Mouse (Mus musculus): ENCODE data around the gene Efnb2. TPM values are rescaled to one million over a fixed set of nuclear protein-coding genes. Genes with fewer than 3 reads are reported as not detected.

The Efnb2 gene
- polyA plus RNA-seq, 1 experiment from 2014 or later = 27.3 TPM

DNA sequence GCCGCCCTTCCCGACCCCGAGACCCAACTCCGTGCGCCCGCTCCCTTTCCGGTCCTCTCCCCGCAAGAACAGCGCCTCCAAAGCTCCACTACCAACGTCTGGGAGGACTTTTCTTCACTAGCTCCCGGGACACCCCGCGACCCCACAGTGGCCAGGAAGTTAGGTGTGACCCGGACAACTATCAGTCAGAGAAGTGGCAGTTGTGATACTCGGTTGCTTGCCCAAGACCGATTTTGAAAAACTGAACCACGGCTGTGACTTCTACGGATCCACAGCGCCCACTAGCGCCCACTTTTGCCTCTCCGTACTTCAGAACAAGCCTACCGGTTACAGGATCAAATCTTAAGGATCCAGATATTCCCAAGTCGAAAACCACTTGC, 707 bp upstream of the Efnb2 start:
- Histone ChIP-seq H3K27me3 (ENCODE audit: low read depth, poor library complexity, severe bottlenecking) (no peaks in the 10 kb centered on the region), H3K4me1 (peaks cover 38% of the 10 kb centered on the region), H3K4me3 (peak overlapping the region; percentile 95), H3K36me3 (peaks cover 29% of the 10 kb centered on the region), H3K27ac (peak overlapping the region; percentile 97), H3K9me3 (replicated peaks) (no peaks in the 10 kb centered on the region)
- under 1% methylated on average over 23 of the region's 23 CpGs for WGBS
- peak; percentile 93 for DNase-seq (ENCODE audit: low spot score)

DNA sequence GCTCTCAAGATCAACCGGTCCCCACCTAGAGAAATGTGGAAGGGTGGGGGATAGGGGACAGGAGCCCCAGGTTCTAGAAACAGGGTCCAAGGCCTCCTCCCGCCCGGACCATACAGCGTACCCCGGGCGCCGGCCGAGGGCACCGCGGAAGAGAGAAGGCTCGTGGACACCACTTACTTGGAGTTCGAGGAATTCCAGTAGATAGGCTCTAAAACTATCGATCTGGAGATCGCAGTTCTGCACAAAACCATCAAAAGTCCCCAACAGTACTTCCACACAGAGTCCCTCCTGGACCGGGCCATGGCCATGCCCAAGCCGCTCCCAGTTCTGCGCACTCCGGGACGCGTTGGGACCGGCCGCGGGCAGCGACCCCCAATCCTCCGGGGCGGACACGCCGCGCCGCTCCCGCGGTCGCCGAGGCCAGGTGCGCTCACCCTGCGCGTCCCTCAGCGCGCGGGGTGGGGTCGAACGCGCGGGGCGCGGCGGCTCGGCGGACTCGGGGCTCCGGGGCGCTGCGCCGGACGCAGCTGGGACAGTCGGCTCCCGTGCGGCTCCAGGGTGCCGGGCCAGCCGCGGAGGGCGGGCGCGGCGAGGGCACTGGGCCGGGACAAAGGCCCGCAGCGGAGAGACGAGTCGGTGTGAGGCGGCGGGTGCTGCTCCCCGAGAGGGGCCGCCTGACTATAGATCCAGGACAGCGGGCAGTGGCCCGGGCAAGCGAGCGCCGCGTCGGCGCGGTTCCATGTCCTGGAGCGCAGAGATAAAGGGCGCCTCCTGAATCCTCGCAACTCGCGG, 539 bp downstream of the Efnb2 start:
- Histone ChIP-seq H3K27me3 (ENCODE audit: low read depth, poor library complexity, severe bottlenecking) (no peaks in the 10 kb centered on the region), H3K27ac (peak overlapping the region; percentile 97), H3K4me3 (peak overlapping the region; percentile 95), H3K9me3 (replicated peaks) (no peaks in the 10 kb centered on the region), H3K36me3 (peaks cover 16% of the 10 kb centered on the region), H3K4me1 (peaks cover 51% of the 10 kb centered on the region)
- DNase-seq (ENCODE audit: low spot score) = no peak
- WGBS = under 1% methylated on average over 88 of the region's 88 CpGs

DNA sequence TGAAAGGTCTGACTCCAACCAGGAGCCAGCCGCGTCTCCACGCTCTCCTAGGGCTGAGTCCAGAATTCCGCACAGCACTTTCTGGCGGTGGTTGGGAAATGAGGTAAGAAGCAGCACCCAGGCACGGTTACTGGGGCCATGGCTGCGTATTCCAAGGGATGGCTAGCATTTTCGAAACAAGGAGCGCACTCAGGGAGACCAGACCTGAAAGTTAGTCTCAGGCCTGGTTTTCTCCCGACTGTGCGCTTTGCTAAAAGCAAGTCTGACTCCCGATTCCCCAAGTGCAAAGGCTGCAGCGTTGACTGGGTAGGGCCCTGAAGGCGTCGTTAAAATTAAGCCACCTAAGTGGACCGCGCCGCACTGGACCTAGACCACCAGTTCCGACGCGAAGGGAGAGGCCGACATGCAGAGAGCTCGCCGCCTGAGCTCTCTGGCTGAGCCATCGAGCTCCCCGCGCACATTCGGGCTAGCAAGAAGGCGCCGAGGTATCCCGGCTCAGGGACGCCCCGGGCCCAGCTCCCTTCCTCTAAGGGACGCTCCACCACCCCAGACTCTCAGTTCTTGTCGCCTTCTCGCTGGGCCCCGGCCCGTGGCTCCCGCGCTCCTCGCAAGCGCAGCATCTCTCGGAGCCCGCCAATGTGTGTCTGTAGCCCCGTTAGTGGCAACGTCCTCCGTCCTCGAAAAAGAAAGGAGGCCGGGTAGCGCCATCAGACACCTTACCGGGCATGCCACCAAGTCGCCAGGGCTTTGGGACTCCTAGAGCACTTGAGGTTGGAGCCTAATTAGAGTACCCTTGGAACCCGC, 1.3 kb downstream of the Efnb2 start:
- Histone ChIP-seq H3K4me1 (peaks cover 58% of the 10 kb centered on the region), H3K36me3 (peaks cover 11% of the 10 kb centered on the region), H3K27me3 (ENCODE audit: low read depth, poor library complexity, severe bottlenecking) (no peaks in the 10 kb centered on the region), H3K27ac (peak overlapping the region; percentile 97), H3K4me3 (peak overlapping the region; percentile 95), H3K9me3 (replicated peaks) (no peaks in the 10 kb centered on the region)
- WGBS = under 1% methylated on average over 53 of the region's 53 CpGs
- peak; percentile 74 for DNase-seq (ENCODE audit: low spot score)

DNA sequence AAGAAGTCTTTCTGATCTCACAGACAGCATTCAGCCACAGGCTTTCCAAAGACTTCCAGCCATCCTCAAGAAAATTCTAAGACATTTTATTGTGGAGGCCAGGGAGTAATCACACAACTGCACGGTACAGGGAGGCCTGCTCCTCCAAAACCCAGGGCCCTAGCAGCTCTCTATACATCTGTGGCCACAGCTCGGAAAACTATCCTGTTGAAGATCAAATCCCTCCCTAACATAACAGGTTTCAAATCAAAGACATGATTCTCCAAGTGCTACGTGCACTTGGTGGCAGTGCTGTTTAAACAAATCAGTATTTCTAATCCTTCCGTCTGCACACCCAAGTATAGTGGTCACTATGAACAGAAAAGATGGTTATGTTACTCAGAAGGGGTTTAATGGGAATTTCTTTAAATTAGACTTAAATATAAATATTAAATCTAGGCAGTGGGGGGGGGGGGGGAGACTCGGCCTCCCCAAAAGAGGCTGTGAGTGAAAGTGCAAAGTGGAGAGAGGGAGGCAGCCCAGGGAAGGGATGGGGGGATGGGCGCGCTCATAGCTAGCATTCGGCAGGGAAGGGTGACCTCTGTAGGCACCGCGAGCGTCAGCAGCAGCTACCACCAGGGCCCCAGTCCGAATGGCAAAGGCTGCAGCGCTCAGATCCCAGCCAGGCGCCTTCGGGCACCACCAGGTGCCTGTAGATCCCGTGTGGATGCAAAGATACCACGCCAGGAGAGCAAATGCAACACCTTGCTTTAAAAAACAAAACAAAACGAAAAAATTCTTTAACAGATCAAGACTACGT, 2.4 kb downstream of the Efnb2 start:
- H3K4me1 ChIP-seq = peaks cover 69% of the 10 kb centered on the region
- peak overlapping the region; percentile 95 for H3K4me3 ChIP-seq
- peak overlapping the region; percentile 97 for H3K27ac ChIP-seq
- no peaks in the 10 kb centered on the region for H3K27me3 ChIP-seq (ENCODE audit: low read depth, poor library complexity, severe bottlenecking)
- WGBS = 5% methylated on average over 19 of the region's 19 CpGs
- DNase-seq (ENCODE audit: low spot score) = peak; percentile 90
- H3K36me3 ChIP-seq = 0 out of 2 replicates have a peak, but pooled peaks cover 2% of the 10 kb centered on the region
- no peaks in the 10 kb centered on the region for H3K9me3 ChIP-seq (replicated peaks)

DNA sequence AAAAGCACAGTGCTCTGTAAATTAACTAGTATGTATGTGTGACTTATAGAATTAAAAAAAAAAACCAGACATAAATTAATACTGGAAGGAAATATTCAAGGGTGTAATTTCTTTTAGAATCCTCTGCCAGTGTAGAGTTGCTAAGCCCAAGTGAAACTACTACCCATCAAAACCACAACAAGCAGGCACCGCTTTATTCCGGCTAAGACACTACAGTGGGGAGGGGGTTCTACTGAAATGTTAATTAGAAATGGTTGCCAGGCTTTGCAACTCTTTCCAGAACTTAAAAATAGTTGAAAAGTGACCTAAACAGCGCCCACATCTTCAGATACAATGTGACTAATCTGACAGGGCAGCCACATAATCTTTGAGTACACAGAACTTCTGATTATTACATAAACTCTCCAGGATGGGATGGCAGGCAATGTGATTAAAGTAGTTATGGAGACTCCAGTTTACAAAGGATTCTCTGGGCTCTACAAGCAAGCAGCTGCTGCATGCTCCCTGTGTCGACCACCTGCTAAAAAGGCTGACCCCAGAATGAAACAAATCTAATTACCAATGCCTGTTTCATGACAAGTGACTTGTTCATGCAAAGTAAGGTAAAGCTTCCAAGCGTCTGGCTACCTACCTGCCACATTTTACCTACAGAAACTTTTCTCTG, 3.2 kb downstream of the Efnb2 start:
- Histone ChIP-seq H3K27ac (peak overlapping the region; percentile 97), H3K27me3 (ENCODE audit: low read depth, poor library complexity, severe bottlenecking) (no peaks in the 10 kb centered on the region), H3K4me1 (peaks cover 72% of the 10 kb centered on the region), H3K4me3 (peak overlapping the region; percentile 95), H3K36me3 (no peaks in the 10 kb centered on the region), H3K9me3 (replicated peaks) (no peaks in the 10 kb centered on the region)
- WGBS = 37% methylated on average over 5 of the region's 5 CpGs
- DNase-seq (ENCODE audit: low spot score) = no peak

DNA sequence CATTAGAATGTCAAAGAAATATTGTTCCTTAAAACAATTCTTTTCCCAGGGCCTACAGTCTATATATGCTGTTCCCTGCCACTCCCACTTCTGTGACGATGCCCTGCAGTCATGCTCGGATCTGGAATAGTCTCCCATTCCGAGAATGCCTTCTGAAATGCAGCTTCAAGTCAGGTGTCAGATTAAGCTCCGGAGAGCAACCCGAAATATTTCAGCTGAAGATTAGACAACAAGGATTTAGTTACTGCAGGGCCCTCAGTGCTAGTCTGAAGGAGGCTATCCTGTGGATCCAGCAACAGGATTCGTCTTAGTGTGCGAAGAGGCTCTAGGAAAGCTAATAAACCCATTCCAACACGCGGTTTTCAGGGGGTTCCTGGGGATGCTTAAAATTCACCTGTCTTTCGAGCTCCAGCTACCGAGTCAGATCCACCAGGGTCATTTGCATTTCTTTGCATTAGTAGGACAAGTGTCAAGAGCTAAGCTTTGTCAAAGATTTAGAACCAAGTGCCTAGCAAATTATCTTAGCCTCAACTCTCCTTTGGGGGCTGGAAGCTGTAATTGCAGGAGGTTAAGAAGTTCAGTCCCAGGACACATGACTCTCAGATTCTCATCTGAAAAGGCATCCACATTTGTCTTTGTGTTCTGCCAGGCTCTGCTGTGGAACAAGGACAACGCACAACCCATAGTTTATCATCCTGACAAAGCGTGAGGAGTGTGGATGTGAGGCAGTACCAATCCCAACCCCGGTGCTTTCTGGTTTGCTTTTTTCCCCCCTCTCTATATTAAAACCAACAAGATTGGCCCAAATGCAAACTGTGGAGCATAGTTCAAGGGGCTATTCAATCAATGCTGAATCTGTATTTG, 4.2 kb downstream of the Efnb2 start:
- H3K4me3 ChIP-seq = peak overlapping the region; percentile 95

DNA sequence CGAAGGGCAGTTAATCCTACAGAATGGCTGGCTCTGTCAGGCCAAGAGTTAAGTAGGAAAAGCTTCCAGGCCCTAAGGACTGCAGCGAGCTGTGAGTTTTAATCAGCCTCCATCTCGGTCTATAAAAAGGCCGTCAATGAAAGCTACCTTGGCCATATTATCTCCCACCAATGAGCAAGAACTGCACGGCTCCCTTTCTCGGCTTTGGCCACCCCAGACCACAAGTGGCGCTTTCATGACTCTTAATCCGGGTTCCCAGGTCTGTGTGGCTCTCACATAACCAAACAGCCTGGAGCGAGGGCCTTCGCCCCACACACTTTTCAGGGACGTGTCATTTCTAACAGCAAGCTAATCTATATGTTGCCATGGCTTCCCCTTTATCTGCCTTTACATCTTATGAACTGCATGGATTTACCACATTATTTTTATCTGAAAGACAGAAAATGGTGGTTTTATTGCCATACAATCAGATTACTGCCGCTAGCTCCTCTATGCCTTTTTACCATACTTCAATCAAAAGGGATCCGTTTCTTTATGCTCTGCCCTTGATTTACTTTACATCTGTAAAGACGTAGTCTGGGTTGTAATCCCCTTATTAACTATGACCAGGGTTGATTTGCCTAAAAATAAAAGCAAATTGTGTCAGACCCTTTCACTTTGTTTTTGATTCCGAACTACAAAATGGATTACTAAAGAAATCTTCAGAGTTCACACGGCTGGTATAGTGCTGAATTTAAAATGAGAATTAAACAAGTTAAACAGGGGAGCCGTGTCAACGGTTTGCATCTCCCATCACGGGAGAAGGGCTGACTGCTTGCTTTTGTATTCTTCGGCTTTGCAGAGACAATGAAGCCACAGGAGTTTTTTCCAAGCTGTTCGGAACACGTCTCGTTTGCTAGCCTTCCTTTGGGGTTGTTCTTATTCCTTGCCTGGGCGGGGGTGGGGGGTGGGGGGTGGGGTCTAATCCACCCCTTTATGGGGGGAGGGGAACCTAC, 5.4 kb downstream of the Efnb2 start:
- DNase-seq (ENCODE audit: low spot score) = no peak
- Histone ChIP-seq H3K4me3 (peak overlapping the region; percentile 95), H3K27me3 (ENCODE audit: low read depth, poor library complexity, severe bottlenecking) (no peaks in the 10 kb centered on the region), H3K4me1 (peaks cover 85% of the 10 kb centered on the region), H3K9me3 (replicated peaks) (no peaks in the 10 kb centered on the region), H3K36me3 (peaks cover 4% of the 10 kb centered on the region), H3K27ac (no peak overlapping the region)
- 24% methylated on average over 24 of the region's 24 CpGs for WGBS

More for the DNA sequence above, 4.2 kb downstream of the Efnb2 start:
- Histone ChIP-seq H3K4me1 (peaks cover 77% of the 10 kb centered on the region), H3K9me3 (replicated peaks) (no peaks in the 10 kb centered on the region), H3K27me3 (ENCODE audit: low read depth, poor library complexity, severe bottlenecking) (no peaks in the 10 kb centered on the region), H3K36me3 (peaks cover 4% of the 10 kb centered on the region), H3K27ac (0 out of 2 replicates have a peak overlapping the region, but pooled peaks have one; percentile 14)
- WGBS = 11% methylated on average over 14 of the region's 14 CpGs
- no peak for DNase-seq (ENCODE audit: low spot score)

DNA sequence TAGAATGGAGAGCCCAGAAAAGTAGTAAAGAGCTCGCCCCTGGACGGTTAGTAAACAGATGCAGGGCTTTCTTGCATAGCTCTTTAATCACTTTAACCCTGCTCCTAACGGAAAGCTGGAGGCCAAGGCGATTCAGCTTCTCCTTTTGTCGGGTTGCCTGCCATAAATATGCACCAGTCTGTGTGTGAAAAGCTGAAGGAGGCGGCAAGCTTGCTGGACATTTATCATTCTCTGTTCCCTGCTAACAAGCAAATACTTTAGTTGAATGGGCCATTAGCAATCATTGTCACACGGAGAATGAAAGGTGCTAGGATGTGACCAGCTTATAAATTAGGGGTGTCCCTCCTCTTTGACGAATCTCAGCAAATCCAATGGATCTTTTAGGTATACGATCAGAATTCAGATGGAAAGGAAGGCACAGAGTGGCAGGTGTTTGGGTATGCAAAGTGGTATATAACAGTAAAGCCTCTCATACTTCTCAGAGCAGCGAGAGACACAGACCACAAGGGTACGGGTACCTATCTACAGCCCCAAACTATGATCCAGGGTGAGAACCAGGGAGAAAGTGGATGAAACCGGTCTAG, 7.0 kb downstream of the Efnb2 start:
- Histone ChIP-seq H3K4me3 (no peak overlapping the region), H3K4me1 (peaks cover 91% of the 10 kb centered on the region), H3K27me3 (ENCODE audit: low read depth, poor library complexity, severe bottlenecking) (no peaks in the 10 kb centered on the region), H3K27ac (no peak overlapping the region), H3K9me3 (replicated peaks) (no peaks in the 10 kb centered on the region), H3K36me3 (peaks cover 14% of the 10 kb centered on the region)
- 53% methylated on average over 12 of the region's 12 CpGs for WGBS
- DNase-seq (ENCODE audit: low spot score) = peak; percentile 29

DNA sequence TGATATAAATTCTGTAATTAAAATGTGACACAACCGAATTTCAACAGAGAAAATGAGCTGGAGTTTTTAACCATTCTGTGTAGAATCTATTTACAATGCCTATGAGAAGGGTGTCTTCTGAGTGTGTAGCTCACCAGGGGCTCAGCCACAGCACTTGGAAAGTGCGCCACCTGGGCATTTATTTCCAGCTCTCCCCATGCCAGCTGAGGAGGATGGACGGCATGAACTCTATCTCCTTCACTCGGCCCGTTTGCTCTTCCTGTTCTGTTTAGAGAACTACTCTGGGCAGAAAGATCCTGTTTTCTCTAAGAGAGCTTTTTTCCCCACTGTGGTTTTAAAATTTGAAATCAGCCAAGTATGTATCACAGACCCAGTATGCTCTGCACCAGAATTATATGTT, 7.7 kb downstream of the Efnb2 start:
- Histone ChIP-seq H3K36me3 (peaks cover 18% of the 10 kb centered on the region), H3K27ac (no peak overlapping the region), H3K4me3 (no peak overlapping the region), H3K9me3 (replicated peaks) (no peaks in the 10 kb centered on the region), H3K27me3 (ENCODE audit: low read depth, poor library complexity, severe bottlenecking) (no peaks in the 10 kb centered on the region), H3K4me1 (peaks cover 89% of the 10 kb centered on the region)
- 82% methylated on average over 5 of the region's 5 CpGs for WGBS
- DNase-seq (ENCODE audit: low spot score) = peak; percentile 22

DNA sequence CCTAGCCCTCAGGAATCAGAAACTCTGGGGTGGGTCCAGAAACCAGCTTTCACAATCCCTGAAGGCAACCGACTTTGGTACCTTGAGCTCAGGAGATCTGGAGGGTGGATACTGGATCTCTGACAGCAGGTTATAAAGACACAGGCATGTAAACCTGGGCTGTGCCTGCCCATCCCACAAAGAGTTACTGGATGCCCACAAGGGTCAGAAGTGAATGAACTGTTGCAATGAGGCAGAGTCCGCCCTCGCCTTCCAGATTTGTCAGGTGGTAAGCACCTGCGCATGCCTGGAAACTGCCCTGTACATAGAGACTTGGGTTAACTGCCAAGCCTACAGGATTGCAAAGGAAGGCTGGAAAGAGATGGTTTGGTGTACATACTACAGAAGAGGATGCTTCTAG, 8.7 kb downstream of the Efnb2 start:
- no peak for DNase-seq (ENCODE audit: low spot score)
- WGBS = 93% methylated on average over 4 of the region's 4 CpGs
- H3K4me3 ChIP-seq = no peak overlapping the region
- no peaks in the 10 kb centered on the region for H3K27me3 ChIP-seq (ENCODE audit: low read depth, poor library complexity, severe bottlenecking)
- H3K36me3 ChIP-seq = peaks cover 18% of the 10 kb centered on the region
- peaks cover 83% of the 10 kb centered on the region for H3K4me1 ChIP-seq
- H3K9me3 ChIP-seq (replicated peaks) = no peaks in the 10 kb centered on the region
- H3K27ac ChIP-seq = no peak overlapping the region

Measured in limb, embryonic 10.5 days (tissue).